Mouse (Mus musculus): ENCODE measurements at regions not wholly inside any gene's neighbourhood (a gene's known extent, or its start where the extent isn't known, plus 50 kb on each side); places are given as distances from the start of the nearest gene placed in this dataset.
A peak's percentile ranks its signal among the peaks of the same experiment; 100 is the strongest.
"Not testable (repeated sequence)": the region's sequence is repeated elsewhere in the genome, so short reads cannot be mapped to it uniquely, and the experiment has no call there.

DNA sequence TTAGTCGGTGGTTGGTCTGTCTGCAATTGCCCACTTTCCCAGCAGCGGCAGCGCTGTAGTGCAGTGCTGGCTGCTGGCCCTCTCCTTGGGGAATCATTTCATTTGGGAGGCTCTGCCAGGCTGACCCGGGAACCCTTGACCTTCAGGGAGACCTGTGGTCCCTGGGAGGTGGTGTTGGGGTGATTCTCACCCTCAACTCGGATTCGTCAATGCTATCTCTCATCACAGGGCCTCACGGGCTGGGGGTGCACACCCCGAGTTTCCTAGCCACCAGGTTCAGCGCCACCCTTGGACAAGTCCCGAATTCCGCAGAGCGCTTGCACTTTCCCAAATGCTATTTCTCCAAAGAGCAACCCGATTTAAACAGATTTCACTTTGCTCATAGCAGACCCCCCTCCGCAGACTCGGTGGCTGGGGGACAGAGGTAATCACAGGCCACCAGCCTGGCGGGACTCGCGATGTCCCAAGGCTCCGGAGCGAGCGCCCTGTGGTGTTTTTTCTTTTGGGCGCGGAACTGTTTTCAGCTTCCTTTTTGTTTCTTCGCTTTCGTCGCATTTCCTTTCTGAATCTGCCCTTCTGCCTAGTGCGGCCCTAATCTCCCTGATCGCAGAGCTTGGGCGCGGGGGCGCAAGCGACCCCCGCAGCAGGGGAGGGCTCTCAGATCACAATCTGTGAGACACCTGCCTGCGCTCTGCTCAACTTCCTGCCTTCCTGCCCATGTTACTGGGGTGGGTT is 300.7 kb downstream of the Vrk1 start:
- Histone ChIP-seq H3K9ac (replicated peaks; ENCODE audit: low read depth, low read length) (peak overlapping the region; percentile 51), H3K36me3 (ENCODE audit: control insufficient read depth, insufficient read depth) (no peaks in the 10 kb centered on the region), H3K4me1 (replicated peaks; ENCODE audit: control insufficient read depth, insufficient read depth, low read length) (peaks cover 20% of the 10 kb centered on the region), H3K27me3 (replicated peaks; ENCODE audit: control insufficient read depth, insufficient read depth, low read length) (no peaks in the 10 kb centered on the region), H3K4me3 (replicated peaks; ENCODE audit: low read length) (peak overlapping the region; percentile 45), H3K9me3 (ENCODE audit: control insufficient read depth, low read length) (no peaks in the 10 kb centered on the region), H3K27ac (ENCODE audit: low read length) (no peak overlapping the region), H3K4me2 (ENCODE audit: low read length) (peak overlapping the region; percentile 77)
- 3% methylated on average over 34 of the region's 34 CpGs for WGBS
- no peak for ATAC-seq

DNA sequence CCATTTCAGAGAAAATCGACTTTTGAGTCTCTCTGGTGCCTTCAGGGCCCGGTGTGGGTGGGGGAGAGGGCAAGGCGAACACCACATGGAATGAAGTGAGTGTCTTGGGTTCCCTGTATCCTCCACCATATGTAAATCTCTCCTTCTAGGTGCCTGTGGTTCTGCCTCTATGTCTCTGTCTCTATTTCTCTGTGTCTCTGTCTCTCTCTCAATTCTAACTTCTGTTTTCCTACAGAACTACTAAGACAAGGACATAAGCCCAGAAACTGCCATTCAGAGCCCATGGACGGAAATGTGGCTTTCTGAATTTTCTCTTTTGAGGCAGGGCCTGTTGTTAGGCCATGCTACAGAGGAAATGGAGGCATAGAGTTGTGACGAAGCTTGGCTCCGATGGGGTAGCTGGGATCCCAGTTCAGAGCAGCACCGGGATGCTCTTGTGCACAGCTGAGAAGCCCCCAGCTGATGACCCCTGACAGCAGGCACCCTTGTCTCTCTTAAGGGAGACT is 301.3 kb downstream of the Vrk1 start:
- H3K4me1 ChIP-seq (replicated peaks; ENCODE audit: control insufficient read depth, insufficient read depth, low read length) = peaks cover 20% of the 10 kb centered on the region
- no peak overlapping the region for H3K27ac ChIP-seq (ENCODE audit: low read length)
- H3K4me2 ChIP-seq (ENCODE audit: low read length) = peak overlapping the region; percentile 77
- no peaks in the 10 kb centered on the region for H3K9me3 ChIP-seq (ENCODE audit: control insufficient read depth, low read length)
- 46% methylated on average over 7 of the region's 7 CpGs for WGBS
- no peaks in the 10 kb centered on the region for H3K27me3 ChIP-seq (replicated peaks; ENCODE audit: control insufficient read depth, insufficient read depth, low read length)
- no peaks in the 10 kb centered on the region for H3K36me3 ChIP-seq (ENCODE audit: control insufficient read depth, insufficient read depth)
- H3K4me3 ChIP-seq (replicated peaks; ENCODE audit: low read length) = peak overlapping the region; percentile 45
- no peak for ATAC-seq
- H3K9ac ChIP-seq (replicated peaks; ENCODE audit: low read depth, low read length) = peak overlapping the region; percentile 51

DNA sequence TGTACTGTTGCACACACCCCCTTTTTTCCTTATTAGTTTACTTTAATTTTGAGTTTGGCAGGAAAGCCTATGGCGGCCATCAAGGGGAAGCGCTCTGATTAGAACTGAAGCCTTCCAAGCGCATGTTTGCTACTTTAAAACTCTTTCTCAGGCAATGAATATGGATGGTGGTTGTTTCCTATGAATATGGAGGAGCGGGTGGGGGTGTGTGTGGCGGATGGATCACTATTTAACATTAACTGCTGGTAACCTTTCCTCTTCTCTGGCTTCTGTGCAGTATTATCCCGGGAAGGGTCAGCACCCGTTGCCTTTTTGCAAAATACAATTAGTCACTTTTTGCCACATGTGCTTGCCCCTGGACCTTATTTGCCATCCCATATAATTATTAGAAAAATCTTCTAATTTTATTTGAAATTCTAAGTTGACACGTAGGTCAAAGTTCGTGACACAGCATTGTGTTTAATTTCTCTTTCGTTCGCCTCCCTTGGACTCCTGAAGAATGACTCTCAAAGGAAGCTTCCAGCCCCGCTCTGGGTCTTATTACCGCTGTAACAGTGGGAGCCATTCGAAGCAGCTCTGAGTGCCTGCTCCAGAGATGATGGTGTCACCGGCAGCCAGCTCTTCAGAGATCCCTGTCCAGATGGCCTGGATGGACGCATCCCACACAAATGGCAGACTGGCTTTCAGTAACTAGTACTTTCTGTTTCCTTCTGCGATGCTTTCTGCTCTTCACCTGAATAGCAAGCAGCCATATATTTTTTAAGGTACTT is 302.0 kb downstream of the Vrk1 start:
- H3K27me3 ChIP-seq (replicated peaks; ENCODE audit: control insufficient read depth, insufficient read depth, low read length) = no peaks in the 10 kb centered on the region
- H3K36me3 ChIP-seq (ENCODE audit: control insufficient read depth, insufficient read depth) = no peaks in the 10 kb centered on the region
- no peak overlapping the region for H3K4me3 ChIP-seq (replicated peaks; ENCODE audit: low read length)
- no peak overlapping the region for H3K27ac ChIP-seq (ENCODE audit: low read length)
- H3K4me2 ChIP-seq (ENCODE audit: low read length) = no peak overlapping the region
- 60% methylated on average over 17 of the region's 17 CpGs for WGBS
- no peak for ATAC-seq
- no peaks in the 10 kb centered on the region for H3K9me3 ChIP-seq (ENCODE audit: control insufficient read depth, low read length)
- peaks cover 20% of the 10 kb centered on the region for H3K4me1 ChIP-seq (replicated peaks; ENCODE audit: control insufficient read depth, insufficient read depth, low read length)
- no peak overlapping the region for H3K9ac ChIP-seq (replicated peaks; ENCODE audit: low read depth, low read length)

DNA sequence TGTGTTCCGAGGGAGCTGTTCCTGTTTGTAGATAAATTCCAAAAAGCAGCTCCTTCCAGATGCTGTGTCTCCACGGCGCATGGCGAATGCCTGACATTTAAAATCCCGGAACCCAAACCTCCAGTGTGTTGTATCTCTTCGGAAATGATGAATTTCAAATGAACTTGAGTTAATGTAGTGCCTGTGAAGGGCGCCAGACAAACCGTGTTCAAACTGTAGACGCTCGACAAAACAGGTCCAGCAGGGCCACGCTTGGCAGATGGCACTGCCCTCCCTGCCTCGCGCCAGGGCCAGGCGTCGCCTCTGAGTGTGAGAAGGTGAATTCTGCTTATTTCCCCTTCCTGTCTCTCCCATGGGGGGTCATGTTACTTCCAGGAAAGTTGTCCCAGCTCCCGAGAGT is 307.7 kb downstream of the Vrk1 start:
- Histone ChIP-seq H3K27ac (ENCODE audit: low read length) (no peak overlapping the region), H3K9me3 (ENCODE audit: control insufficient read depth, low read length) (no peaks in the 10 kb centered on the region), H3K9ac (replicated peaks; ENCODE audit: low read depth, low read length) (no peak overlapping the region), H3K4me2 (ENCODE audit: low read length) (no peak overlapping the region), H3K4me3 (replicated peaks; ENCODE audit: low read length) (no peak overlapping the region), H3K36me3 (ENCODE audit: control insufficient read depth, insufficient read depth) (no peaks in the 10 kb centered on the region), H3K27me3 (replicated peaks; ENCODE audit: control insufficient read depth, insufficient read depth, low read length) (no peaks in the 10 kb centered on the region), H3K4me1 (replicated peaks; ENCODE audit: control insufficient read depth, insufficient read depth, low read length) (peaks cover 16% of the 10 kb centered on the region)
- ATAC-seq = peak; percentile 67
- WGBS = 59% methylated on average over 16 of the region's 16 CpGs

DNA sequence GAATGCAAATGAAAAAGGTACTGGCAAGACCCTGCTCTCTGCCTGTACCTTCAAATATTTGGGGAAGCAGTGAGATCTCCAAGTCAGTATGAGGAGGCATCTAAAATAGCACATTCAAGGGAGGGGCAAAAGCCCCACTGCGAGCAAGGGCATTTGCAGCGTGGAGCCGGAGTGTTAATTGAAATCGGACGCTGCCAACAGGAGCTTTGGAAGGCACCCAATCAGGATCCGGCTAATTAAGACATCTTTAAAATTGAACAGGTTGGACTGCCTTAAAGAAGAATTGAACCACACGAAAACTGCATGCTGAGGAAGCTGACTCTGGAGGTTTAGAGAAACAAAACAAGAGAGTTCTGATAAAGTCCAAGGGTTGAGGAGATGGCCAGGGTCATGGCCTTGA is 311.5 kb downstream of the Vrk1 start:
- no peak overlapping the region for H3K4me2 ChIP-seq (ENCODE audit: low read length)
- no peaks in the 10 kb centered on the region for H3K9me3 ChIP-seq (ENCODE audit: control insufficient read depth, low read length)
- peaks cover 23% of the 10 kb centered on the region for H3K4me1 ChIP-seq (replicated peaks; ENCODE audit: control insufficient read depth, insufficient read depth, low read length)
- no peak; the same call in 1 of the 2 replicates for ATAC-seq
- no peaks in the 10 kb centered on the region for H3K27me3 ChIP-seq (replicated peaks; ENCODE audit: control insufficient read depth, insufficient read depth, low read length)
- H3K4me3 ChIP-seq (replicated peaks; ENCODE audit: low read length) = no peak overlapping the region
- 22% methylated on average over 7 of the region's 7 CpGs for WGBS
- no peaks in the 10 kb centered on the region for H3K36me3 ChIP-seq (ENCODE audit: control insufficient read depth, insufficient read depth)
- H3K9ac ChIP-seq (replicated peaks; ENCODE audit: low read depth, low read length) = no peak overlapping the region
- H3K27ac ChIP-seq (ENCODE audit: low read length) = no peak overlapping the region

DNA sequence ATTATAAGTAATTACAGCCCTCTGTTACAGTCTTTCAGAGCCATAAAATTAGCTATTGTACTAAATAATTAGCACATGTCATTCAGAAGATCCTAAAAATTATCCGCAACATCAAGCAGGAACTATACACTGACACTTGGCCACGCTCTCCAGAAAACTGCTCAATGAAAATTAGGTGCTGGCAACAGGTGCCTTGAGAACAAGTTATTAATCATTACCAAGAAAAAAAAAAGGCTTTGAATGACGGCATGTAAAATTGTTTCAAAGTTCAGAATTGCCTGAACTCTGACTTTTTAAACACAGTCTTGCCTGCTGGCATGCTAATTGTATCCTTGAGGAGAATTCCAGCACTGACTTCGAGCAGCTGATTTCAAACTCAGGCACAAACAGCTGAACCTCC is 316.6 kb downstream of the Vrk1 start:
- no peak overlapping the region for H3K9ac ChIP-seq (replicated peaks; ENCODE audit: low read depth, low read length)
- no peak overlapping the region for H3K4me2 ChIP-seq (ENCODE audit: low read length)
- ATAC-seq = peak; percentile 64; the same call in 1 of the 2 replicates
- H3K27ac ChIP-seq (ENCODE audit: low read length) = no peak overlapping the region
- WGBS = 9% methylated on average over 4 of the region's 4 CpGs
- H3K9me3 ChIP-seq (ENCODE audit: control insufficient read depth, low read length) = no peaks in the 10 kb centered on the region; the same call in 1 of the 2 replicates
- H3K4me1 ChIP-seq (replicated peaks; ENCODE audit: control insufficient read depth, insufficient read depth, low read length) = peaks cover 21% of the 10 kb centered on the region
- H3K36me3 ChIP-seq (ENCODE audit: control insufficient read depth, insufficient read depth) = no peaks in the 10 kb centered on the region
- no peaks in the 10 kb centered on the region for H3K27me3 ChIP-seq (replicated peaks; ENCODE audit: control insufficient read depth, insufficient read depth, low read length)
- H3K4me3 ChIP-seq (replicated peaks; ENCODE audit: low read length) = no peak overlapping the region

DNA sequence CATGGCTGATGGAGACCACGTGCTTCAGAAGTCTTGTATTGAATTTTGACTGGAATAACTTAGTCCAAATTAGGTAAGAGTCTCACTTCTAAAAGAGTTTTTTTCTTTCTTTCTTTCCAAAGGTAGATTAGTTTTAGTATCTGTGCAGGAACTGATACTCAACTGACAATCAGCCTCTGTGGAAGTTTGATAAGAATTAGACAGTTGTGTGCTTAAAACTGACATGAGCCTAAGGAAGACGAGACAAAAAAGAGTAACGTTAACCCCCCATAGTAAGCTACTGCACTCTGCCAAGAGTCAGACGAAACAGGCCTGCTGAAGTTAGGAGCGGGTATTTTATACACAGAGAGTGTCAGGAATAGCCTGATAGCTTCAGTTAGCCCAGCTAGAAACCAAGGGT is 317.3 kb downstream of the Vrk1 start:
- H3K4me3 ChIP-seq (replicated peaks; ENCODE audit: low read length) = no peak overlapping the region
- H3K9me3 ChIP-seq (ENCODE audit: control insufficient read depth, low read length) = peaks cover 2% of the 10 kb centered on the region; the same call in 1 of the 2 replicates
- H3K27ac ChIP-seq (ENCODE audit: low read length) = no peak overlapping the region
- no peak for ATAC-seq
- no peak overlapping the region for H3K4me2 ChIP-seq (ENCODE audit: low read length)
- H3K9ac ChIP-seq (replicated peaks; ENCODE audit: low read depth, low read length) = no peak overlapping the region
- WGBS = 68% methylated on average over 5 of the region's 5 CpGs
- peaks cover 15% of the 10 kb centered on the region for H3K4me1 ChIP-seq (replicated peaks; ENCODE audit: control insufficient read depth, insufficient read depth, low read length)
- H3K27me3 ChIP-seq (replicated peaks; ENCODE audit: control insufficient read depth, insufficient read depth, low read length) = no peaks in the 10 kb centered on the region
- no peaks in the 10 kb centered on the region for H3K36me3 ChIP-seq (ENCODE audit: control insufficient read depth, insufficient read depth)

DNA sequence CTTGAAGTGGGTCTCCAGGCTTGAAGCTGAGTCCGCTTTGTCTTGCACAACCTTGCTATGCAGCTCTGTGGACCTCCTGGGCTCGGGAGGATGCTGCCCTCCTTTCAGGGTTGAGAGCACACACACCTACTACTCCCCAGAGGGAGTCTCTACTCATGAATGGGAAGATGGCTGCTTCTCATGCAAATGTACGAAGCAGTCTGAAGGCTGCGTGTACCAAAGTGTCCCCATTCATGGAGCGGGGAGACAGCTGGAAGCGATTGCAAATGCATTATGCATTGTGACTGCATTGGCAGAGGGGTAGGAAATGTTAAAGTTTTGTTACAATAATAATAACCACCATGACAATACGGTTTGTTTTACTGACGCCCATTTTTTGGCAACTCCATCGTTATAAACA is 347.8 kb downstream of the Vrk1 start:
- Histone ChIP-seq H3K9ac (replicated peaks; ENCODE audit: low read depth, low read length) (no peak overlapping the region), H3K4me2 (ENCODE audit: low read length) (no peak overlapping the region), H3K27me3 (replicated peaks; ENCODE audit: control insufficient read depth, insufficient read depth, low read length) (no peaks in the 10 kb centered on the region), H3K9me3 (ENCODE audit: control insufficient read depth, low read length) (no peaks in the 10 kb centered on the region), H3K36me3 (ENCODE audit: control insufficient read depth, insufficient read depth) (no peaks in the 10 kb centered on the region), H3K4me3 (replicated peaks; ENCODE audit: low read length) (no peak overlapping the region), H3K4me1 (replicated peaks; ENCODE audit: control insufficient read depth, insufficient read depth, low read length) (peaks cover 12% of the 10 kb centered on the region), H3K27ac (ENCODE audit: low read length) (no peak overlapping the region)
- ATAC-seq = peak; percentile 58; the same call in 1 of the 2 replicates
- WGBS = 45% methylated on average over 9 of the region's 9 CpGs

DNA sequence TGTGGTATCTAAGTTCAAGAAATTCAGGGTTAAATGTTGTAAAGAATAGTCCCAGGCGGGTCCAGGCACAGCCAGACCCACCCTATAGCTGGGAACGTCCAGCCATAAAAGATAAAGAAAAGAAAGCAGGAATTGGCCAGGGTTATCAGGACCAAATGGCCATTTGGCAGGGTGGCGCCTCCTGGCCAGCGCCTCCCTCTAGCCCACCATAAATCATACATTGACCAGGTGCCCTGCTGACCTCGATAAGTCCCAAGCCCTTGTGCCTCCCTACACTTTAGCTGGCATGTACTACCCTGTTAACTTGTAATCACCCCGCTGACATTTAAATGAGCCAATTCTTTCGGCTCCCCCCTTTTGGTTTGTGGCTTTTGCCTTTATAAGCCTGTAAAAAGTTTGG is 351.6 kb downstream of the Vrk1 start:
- ATAC-seq; H3K4me2 ChIP-seq (ENCODE audit: low read length); H3K27ac ChIP-seq (ENCODE audit: low read length); H3K9ac ChIP-seq (replicated peaks; ENCODE audit: low read depth, low read length); H3K27me3 ChIP-seq (replicated peaks; ENCODE audit: control insufficient read depth, insufficient read depth, low read length); H3K9me3 ChIP-seq (ENCODE audit: control insufficient read depth, low read length); H3K4me1 ChIP-seq (replicated peaks; ENCODE audit: control insufficient read depth, insufficient read depth, low read length); H3K4me3 ChIP-seq (replicated peaks; ENCODE audit: low read length); H3K36me3 ChIP-seq (ENCODE audit: control insufficient read depth, insufficient read depth): not testable (repeated sequence)
- 84% methylated on average over 7 of the region's 7 CpGs for WGBS

Measured in forebrain, embryonic 16.5 days (tissue).